Mouse (Mus musculus): Measurements from ENCODE around the gene Anxa6.

Anxa6 gene

DNA sequence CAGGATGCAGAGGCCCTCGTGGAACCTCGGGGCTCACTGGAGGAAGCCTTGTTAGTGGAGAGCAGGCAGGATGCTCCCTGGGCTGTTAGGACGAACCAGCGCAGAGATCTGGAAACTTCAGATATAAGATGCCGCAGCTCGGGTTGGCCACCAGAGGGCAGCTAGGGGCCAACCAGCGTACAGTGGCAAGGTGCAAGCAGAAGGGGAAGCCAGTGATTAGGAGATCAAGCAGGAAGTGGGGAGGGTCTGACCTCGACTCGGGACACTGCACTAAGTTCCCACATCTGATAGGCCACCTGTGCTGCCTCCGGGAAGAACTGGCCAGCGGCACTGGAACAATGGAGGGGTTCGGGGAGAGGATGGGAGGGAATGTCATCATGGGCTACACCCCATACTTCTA is 35.0 kb downstream of the Anxa6 start:
- peak; percentile 79 for DNase-seq (ENCODE audit: low read depth, low spot score)

DNA sequence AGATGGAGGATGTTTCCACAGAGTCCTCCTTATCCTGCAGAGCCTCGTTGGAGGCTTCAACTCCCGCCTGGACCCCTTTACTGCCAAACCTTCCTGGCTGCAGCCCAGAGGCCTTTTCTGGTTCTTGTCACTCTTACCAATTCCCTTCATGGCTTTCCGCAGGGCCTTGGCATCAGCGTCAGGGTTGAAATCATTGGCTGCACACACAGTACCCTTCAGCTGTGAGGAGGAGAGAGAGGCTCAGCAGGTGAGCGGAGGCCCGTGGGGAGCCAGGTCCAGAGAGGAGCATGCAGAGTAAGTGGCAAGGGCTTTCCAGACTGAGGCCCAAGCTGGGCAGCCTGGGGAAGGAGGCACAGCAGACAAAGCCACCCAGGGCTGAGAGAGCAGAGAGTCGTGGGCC is 37.1 kb downstream of the Anxa6 start:
- no peak for DNase-seq (ENCODE audit: low read depth, low spot score)

DNA sequence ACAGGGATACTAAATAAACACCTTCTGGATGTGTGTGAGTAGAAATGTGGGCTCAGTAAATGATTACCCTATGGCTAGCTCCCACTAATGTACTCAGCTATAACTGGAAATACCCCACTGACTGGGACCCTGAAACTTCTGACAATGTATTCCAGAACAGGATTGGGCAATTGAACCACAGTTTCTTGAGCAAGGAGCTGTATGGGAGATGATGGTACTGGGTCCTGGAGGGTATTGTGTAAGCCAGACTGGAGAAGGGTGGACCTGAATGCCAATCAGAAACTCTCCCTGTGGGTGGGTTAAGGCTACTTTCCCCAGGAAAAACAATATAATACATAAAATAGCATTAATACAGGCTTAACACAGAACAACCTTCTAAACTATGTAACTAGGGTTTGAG is 43.3 kb downstream of the Anxa6 start:
- DNase-seq (ENCODE audit: low read depth, low spot score): no peak

DNA sequence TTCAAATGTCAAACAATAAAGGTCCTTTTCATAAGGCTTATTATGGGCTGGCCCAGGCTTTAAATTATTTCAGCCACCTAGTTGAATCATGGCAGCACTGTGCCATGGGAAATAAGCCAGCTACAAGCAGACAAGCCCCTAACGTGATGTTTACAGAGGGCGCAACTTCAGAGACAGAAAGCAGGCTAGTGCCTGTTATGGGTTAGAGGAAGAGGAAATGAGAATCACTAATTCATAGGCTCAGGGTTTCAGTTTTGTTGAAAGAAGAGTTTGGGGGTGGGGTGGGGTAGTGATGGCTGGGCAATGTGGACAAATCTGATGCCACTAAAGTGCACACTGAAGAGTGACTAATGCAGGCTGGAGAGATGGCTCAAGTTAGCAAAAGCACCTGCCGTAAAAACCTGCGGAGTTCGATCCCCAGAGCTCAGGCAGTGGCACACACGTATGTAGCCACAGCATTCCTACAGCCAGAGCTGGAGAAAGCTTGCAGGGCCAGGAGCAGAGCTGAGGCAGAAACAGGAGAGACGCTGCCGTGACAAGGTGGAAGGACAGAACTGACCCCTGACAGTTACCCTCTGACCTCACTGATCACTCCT is 44.4 kb downstream of the Anxa6 start:
- DNase-seq (ENCODE audit: low read depth, low spot score): no peak

DNA sequence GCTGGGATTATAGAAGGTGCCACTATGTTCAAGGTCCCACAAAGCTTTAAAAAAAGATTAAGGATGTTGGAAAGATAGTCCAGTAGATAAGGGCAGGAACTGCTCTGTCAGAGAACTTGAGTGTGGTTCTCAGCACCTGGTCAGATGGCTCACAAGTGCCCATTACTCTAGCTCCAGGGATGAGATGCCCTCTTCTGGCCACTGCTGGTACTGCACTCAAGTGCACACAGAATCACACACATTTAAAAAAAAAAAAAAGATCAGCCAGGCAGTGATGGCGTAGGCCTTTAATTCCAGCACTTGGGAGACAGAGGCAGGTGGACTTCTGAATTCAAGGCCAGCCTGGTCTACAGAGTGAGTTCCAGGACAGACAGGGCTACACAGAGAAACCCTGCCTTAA is 45.3 kb downstream of the Anxa6 start:
- DNase-seq (ENCODE audit: low read depth, low spot score): peak; percentile 46

DNA sequence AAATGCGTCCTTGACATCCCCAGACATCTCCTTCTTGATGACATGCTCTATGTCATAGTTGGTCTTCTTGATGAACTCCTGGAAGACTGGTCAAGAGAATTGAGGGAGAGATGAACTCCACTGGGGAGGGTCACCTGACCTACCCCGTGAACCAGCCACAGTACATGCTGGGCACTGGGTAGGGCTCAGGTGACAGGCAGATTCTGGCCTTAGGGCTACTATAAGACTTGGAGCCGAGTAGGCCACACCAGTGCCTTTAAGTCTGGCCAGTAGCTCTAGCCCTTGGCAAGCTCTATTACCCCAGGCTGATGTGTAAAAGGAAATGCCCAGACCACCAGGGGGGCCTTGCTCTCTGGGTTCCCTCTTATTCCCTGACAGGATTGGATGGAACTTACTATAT is 48.2 kb downstream of the Anxa6 start:
- no peak for DNase-seq (ENCODE audit: low read depth, low spot score)

DNA sequence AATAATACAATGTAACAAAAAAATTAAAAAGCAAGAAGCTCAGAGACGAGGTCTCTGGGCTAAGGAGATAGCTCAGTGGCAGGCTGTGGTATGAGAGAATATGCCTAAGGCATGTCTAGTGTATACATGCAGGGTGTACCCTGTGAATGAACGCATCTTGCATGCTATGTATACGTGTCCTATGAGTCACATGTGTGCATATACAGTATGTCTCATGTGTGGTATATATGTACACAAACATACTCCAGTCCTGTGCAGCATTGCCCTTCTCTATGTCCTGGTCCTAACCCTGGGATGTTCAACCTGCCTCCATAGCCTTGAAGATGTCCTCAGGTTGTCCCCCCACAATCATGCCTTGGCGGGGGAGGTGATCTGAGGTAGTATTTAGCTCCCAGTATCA is 48.7 kb downstream of the Anxa6 start:
- no peak for DNase-seq (ENCODE audit: low read depth, low spot score)

DNA sequence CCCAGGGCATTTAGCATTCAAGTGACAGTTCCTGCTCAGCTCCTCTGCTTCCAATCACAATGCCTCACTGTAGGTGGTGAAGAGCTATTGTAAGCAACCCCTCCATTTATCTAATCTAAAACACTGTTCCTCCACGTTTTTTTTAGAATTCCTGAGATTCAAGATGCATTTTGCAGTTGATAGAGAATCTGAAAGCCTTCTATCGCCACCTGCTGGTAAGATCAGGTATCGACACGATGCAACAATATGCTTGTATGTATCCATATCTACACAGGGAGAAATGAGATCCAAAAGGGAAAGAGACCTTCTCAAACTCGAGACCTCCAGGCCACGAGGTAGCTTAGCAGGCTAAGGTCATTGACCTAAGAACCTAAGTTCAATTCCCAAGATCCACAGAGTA is 49.2 kb downstream of the Anxa6 start:
- DNase-seq (ENCODE audit: low read depth, low spot score): peak; percentile 77

DNA sequence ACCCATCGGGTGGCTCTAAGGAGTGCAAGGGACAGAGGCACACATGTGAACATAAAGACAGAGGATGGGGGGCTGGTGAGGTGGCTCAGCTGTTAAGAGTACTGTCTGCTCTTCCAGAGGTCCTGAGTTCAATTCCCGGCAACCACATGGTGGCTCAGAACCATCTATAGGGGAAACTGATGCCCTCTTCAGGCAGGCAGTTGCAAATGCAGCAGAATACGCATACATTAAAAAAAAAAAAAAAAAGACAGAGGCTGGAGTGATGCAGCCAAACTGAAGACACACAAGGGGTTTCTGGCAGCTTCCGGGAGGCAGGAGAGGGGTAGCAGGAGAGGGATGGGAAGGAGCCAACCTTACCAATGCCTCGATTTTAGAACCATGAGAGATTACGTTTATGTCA is 50.7 kb downstream of the Anxa6 start:
- DNase-seq (ENCODE audit: low read depth, low spot score): no peak

DNA sequence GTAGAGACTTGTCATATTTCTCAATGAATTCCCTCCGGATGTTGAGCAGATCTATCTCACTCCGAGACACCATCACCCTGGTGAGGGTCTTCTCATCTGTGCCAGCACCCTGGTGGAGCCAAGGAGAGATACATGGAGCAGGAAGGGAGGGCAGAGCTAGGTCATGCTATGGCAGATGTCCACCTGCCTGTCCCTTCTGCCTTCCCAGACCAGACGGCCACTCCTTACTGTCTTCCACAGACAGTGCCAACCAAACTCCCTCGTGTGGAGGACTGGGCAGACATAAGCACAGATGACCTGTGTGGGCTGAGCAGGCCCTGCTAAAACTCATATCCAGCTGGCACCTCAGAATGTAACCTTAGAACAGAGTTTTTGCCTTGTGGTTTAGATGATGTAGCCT is 51.6 kb downstream of the Anxa6 start:
- DNase-seq (ENCODE audit: low read depth, low spot score): no peak

DNA sequence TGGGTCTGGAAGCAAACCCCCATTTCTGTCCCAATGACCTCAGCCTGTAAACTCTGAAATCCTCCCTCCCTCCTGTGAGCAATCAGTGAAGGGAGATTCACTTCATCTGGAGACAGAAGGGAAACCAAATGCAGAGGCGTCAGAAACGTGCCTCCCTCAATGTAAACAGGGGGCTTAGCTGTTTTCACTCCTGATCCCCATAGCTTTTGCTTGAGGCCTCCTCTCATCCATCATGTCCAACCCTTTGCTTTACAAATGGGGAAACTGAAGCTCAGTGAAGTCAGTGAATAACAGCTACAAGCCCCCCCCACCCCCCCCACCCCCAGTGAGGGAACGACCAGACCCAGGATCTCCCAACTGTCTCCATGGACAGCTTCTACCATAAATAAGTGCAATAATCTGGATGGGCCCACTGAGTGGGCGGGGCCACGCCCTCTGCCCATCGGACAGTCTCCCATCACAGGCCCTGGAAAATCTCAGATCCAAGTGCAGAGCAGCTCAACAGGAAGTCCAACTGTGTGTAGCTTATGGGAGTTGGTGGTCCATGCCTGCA is 55.8 kb downstream of the Anxa6 start:
- DNase-seq (ENCODE audit: low read depth, low spot score): no peak

DNA sequence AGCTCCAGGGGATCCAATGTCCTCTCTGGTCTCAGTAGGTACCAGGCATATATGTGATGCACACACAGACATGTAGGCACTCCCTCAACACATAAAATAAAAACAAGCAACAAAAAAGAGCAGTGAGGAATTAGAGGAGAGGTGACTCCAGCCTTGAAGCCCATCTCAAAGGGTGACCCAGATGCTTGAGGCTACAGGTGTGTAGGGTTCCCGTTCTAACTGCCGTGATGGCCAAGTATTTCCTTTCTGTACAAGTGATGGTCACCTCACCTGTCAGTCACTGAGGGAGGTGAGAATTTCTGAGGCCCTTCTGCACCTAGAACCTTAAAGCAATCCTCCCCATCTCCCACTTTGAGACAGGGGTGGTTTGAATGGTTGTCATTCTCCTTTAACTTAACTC is 56.9 kb downstream of the Anxa6 start:
- no peak for DNase-seq (ENCODE audit: low read depth, low spot score)

DNA sequence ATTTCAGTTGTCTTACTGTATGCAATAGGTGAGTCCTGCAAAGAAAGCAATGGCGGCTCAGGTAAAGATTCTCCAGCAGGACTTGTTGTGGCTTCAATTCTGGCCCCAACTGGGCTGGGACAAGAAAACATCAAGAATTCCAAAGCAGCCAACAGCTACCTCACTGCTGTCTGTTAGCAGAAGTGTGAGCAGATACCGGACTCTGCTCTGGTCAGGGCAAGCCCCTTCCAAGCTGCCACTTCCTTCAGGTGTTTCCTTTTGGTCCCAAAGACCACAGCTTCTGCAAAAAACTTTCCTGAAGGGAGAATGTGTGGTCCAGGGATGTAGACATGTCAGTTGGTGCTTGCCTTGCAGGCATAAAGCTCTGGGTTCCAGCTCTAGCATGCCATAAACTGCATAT is 57.5 kb downstream of the Anxa6 start:
- DNase-seq (ENCODE audit: low read depth, low spot score): no peak

DNA sequence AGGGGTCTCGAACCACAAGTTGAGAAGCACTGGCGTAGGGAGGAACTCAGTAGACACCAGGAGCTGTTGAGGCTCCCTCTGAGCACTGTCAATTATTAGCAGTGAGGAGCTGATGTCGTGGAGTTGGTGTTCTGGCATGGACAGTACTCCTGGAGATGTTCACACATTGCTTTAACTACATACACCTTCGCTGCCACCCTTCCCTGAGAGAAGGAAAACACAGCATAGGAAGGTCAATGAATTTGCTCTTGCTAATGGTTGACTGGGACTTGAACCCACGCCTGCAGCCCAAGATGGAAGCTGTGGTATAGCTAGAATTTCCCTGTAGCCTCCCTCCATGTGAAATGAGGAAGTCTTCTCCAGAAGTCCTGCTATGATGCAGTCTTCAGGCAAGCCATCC is 57.9 kb downstream of the Anxa6 start:
- DNase-seq (ENCODE audit: low read depth, low spot score): no peak

DNA sequence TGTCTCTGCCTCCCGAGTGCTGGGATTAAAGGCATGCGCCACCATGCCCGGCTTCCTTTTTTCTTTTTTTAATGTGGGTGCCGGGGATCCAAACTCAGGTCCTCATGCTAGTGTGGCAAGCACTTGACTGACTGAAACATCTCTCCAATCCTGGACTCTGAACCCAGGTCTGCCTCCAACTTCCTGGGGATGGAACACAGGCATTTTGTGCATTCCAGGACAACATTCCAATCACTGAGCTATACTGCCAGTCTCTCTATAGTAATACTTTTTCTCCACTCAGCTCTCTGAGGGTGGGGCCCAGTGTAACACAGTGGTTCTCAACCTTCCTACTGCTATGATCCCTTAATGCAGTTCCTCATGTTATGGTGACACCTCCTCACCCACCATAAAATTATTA is 58.6 kb downstream of the Anxa6 start:
- DNase-seq (ENCODE audit: low read depth, low spot score): no peak

DNA sequence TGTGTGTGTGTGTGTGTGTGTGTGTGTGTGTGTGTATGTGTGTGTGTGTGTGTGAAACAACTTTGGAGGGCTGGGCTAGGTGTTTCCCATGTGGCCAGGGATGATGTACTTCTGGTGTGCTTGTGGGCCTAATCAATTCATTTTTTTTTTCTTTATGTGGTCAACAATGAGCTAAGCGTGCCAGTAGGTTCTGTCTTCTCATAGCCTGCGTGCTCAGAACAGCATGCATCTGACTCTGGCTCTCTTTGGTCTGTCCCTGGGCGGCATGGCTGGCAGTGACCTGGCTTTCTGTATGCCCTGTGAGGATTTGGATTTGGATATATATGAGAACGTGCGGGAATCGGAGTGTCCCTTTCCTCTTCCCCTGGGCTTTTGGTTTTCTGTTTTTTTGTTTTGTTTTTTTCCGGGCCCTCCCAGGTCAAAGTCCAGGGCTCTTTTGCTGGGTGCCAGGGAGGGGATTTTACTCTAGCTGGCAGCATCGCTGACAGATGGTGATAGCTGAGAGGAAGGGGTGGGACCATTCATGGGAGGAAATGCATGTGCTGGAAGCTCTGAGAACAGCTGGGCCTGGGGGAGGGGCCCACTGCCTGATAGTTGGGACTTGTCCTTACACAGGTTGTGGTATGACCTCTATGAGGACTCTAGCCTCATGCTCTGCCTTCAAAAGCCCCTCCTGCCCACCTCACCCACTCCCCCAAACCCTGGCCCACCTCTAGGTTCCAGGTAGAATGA is 59.6 kb downstream of the Anxa6 start:
- peak; percentile 38 for DNase-seq (ENCODE audit: low read depth, low spot score)

DNA sequence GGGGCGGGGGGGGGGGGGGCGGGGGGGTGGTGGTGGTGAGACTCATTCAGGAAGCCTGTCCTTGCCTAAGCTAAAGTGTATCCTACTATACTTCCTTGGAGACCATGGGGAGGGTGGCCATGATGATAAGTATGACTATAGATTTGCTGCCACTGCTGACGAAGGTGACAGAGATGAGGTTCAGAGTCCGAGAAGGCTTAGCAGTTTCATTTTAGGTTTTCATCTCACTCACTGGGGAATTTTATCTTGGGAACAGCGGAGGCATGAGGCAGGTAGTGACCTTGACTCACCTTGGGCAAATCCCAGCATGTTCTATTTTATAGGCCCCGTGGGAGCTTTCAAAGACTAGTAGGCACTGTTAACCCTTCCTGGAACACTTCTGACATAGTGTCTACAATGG is 60.5 kb downstream of the Anxa6 start:
- DNase-seq (ENCODE audit: low read depth, low spot score): no peak

DNA sequence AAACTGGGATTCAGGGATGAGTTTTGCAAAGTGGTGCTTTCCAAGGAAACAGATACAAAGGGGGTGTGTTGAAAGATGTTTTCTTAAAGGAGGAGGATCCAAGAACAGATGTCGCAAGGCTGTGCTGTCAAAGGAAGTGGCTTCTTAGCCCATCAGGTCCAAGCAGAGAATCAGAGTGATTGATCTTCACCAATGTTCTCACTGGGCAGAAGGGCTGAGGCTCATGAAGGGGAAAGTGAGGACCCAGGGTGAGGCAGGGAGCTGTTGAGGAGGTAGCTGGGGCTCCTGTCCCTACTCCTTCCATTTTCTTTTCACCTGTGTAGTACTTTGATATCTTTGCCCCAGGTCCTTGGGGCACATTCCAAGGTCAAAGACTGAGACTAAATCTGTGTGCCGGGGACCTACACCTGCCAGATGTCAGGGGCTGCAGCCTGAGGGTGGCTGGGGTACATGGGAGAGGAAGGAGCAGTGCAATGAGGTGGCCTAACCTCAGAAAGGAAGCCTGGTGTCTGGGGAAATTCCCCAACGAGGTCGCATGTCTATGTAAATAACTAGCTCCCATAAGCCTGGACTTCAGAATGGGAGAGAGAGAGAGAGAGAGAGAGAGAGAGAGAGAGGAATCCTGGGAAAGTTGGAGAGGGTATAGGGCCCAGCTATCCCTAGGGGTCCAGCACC is 61.1 kb downstream of the Anxa6 start:
- no peak for DNase-seq (ENCODE audit: low read depth, low spot score)

DNA sequence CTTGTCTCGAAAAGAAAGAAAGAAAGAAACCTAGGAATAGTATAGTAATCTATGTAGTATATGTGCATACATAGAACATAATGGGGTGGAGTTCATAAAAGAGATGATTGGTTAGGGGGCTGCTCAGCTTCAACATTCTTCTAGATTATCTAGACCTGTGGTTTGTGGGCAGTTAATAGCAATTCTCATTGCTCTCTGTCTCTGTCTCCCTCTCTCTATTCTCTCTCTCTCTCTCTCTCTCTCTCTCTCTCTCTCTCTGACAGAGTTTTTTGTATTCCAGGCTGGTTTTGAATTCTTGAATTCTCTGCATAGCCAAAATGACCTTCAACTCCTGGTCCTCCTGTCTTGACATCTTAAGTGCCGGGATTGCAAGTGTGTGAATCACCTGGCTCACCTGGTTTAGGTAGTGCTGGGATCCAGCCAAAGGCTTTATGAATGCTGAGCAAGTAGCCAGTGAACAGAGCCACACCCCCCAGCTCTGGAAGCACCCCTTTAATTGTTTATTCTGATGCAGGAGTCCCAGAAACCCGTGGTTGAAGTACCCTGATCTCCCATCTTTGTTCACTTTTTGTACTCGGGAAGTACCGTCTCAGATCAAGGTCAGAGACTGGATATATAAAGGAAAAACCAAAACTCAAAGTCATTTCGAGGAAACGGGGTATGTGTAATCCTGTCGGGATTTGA is 61.7 kb downstream of the Anxa6 start:
- DNase-seq (ENCODE audit: low read depth, low spot score): no peak

DNA sequence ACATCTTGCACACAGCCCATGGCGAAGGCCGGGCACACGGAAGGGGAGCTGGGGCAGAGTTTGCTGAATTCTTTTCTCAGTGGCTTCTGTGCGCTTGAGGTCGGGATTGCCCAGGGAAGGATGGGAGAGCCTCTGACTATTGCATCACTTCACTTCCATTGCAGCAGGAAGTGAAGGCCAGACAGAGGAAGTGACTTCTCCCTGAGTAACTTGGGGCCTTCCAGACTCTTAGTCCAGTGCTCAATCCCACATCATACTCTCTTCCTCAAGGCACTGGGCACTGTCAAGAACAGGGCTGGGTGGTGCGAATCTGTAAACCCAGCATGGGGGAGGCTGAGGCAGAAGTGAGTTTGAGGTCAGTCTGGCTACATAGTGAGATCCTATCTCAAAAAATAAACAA is 68.0 kb downstream of the Anxa6 start:
- DNase-seq (ENCODE audit: low read depth, low spot score): no peak

DNA sequence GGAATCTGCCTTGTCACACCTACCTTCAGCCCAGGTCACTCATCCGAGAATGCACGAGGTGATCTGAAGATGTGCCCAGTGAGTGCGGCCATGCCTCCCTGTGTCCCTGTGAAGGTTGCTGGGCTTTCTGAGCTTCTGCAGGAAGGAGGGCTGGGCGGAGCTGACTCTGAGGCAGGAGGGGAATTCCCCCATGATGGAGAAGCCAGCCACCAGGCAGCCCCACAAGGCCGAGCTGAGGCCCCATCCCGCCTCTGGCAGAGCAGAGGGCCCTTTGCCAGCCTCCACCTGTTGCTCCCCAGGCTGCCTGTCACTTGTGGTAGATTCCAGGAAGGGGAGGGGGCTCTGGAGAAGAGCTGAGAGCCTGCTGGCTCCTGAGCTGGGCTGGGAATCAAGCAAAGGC is 70.4 kb downstream of the Anxa6 start, which contains the start of gene Tnip1:
TSS of gene Tnip1 (minus strand) at position 108 of the 400 bp plus-strand sequence.
- DNase-seq (ENCODE audit: low read depth, low spot score): no peak

DNA sequence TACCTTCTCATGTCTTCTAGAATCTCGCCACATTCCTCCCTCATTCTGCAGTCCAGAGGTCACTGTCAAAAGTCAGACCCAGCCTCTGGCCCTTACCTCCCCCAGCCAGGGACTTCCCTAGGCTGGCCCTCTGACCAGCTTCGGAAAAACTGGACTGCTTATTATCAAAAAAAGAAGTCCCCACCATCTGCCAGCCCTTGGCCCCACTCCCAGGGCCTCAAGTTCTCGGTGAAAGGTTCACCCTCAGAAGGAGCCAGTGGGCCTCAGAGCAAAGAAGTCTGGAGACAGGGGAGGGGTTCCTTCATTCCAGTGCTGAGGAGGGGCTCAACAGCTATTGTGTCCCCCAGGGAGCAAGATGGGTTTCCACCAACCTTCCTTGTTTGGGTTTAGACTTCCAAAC is 71.3 kb downstream of the Anxa6 start:
- DNase-seq (ENCODE audit: low read depth, low spot score): no peak
